Mouse (Mus musculus) neural tube, embryonic 15.5 days (tissue): Measurements from ENCODE around the gene Btbd2. TPM values are rescaled to one million over a fixed set of nuclear protein-coding genes. Genes with fewer than 3 reads are reported as not detected.

Experiments used
- microRNA-seq: library from miRNA; unstranded; fragments of <30 nt; microRNA quantifications from one replicate; pipeline ENCODE4, GENCODE M21; 2017
- polyA plus RNA-seq: library from polyadenylated mRNA; unstranded; fragments of >200 nt; fragmentation: Nextera tagmentation; extraction: Ambion mirVana; gene quantifications from 2 replicates; pipeline ENCODE4 v1.2.1, GENCODE M21; 2015

The Btbd2 gene
- polyA plus RNA-seq, 1 experiment from 2014 or later = 92.1 TPM

Small RNAs within 50 kb of the gene (microRNA-seq; reads per million reads assigned to microRNA genes)
- gene Mir6912 = 0.87 reads per million

Other genes starting within 250 kb of the Btbd2 start
- 33.4 and 51.7 TPM in 2 replicates for gene Tcf3, start 223.4 kb downstream of the Btbd2 start, polyA plus RNA-seq
- 0.63 and 1.0 TPM in 2 replicates for gene Onecut3, start 162.2 kb downstream of the Btbd2 start, polyA plus RNA-seq
- gene Atp8b3, start 117.9 kb downstream of the Btbd2 start, polyA plus RNA-seq = 1.4 and 1.5 TPM in 2 replicates
- 29.5 TPM in 2 replicates for gene Rexo1, start 95.5 kb downstream of the Btbd2 start, polyA plus RNA-seq
- 6.5 TPM in 2 replicates for gene Klf16, start 79.8 kb downstream of the Btbd2 start, polyA plus RNA-seq
- 148 and 152 TPM in 2 replicates for gene Abhd17a, start 66.7 kb downstream of the Btbd2 start, polyA plus RNA-seq
- gene Scamp4, start 54.2 kb downstream of the Btbd2 start, polyA plus RNA-seq = 68.2 and 79.8 TPM in 2 replicates
- 5.0 and 7.0 TPM in 2 replicates for gene Adat3, start 54.2 kb downstream of the Btbd2 start, polyA plus RNA-seq
- 3.0 and 3.2 TPM in 2 replicates for gene Gm49322, start 51.0 kb downstream of the Btbd2 start, polyA plus RNA-seq
- gene Csnk1g2, start 34.2 kb downstream of the Btbd2 start, polyA plus RNA-seq = 106 and 118 TPM in 2 replicates
- gene Mknk2, start 21.0 kb upstream of the Btbd2 start, polyA plus RNA-seq = 56.2 and 70.3 TPM in 2 replicates
- gene Mob3a, start 44.9 kb upstream of the Btbd2 start, polyA plus RNA-seq = 53.0 and 58.8 TPM in 2 replicates
- 43.3 and 46.8 TPM in 2 replicates for gene Izumo4, start 45.1 kb upstream of the Btbd2 start, polyA plus RNA-seq
- gene Ap3d1, start 85.2 kb upstream of the Btbd2 start, polyA plus RNA-seq = 108 and 115 TPM in 2 replicates
- gene Dot1l, start 98.1 kb upstream of the Btbd2 start, polyA plus RNA-seq = 19.3 and 20.3 TPM in 2 replicates
- 53.3 and 59.8 TPM in 2 replicates for gene Sf3a2, start 141.1 kb upstream of the Btbd2 start, polyA plus RNA-seq
- gene Plekhj1, start 141.6 kb upstream of the Btbd2 start, polyA plus RNA-seq = 135 and 146 TPM in 2 replicates
- not detected in 2 replicates for gene Amh, start 148.2 kb upstream of the Btbd2 start, polyA plus RNA-seq
- 1.2 and 2.5 TPM in 2 replicates for gene Jsrp1, start 156.4 kb upstream of the Btbd2 start, polyA plus RNA-seq
- 1,221 and 1,325 TPM in 2 replicates for gene Oaz1, start 169.6 kb upstream of the Btbd2 start, polyA plus RNA-seq
- 14.6 and 18.6 TPM in 2 replicates for gene Lingo3, start 187.0 kb upstream of the Btbd2 start, polyA plus RNA-seq
- 226 and 240 TPM in 2 replicates for gene Lsm7, start 198.1 kb upstream of the Btbd2 start, polyA plus RNA-seq
- gene Sppl2b, start 198.2 kb upstream of the Btbd2 start, polyA plus RNA-seq = 78.6 and 84.1 TPM in 2 replicates
- gene Tmprss9, start 214.8 kb upstream of the Btbd2 start, polyA plus RNA-seq = 0.09 and 0.35 TPM in 2 replicates
- gene Timm13, start 243.9 kb upstream of the Btbd2 start, polyA plus RNA-seq = 333 and 359 TPM in 2 replicates